Mouse (Mus musculus): Measurements from ENCODE around the gene Galk1. TPM values are rescaled to one million over a fixed set of nuclear protein-coding genes. Genes with fewer than 3 reads are reported as not detected.

Galk1 gene
- polyA plus RNA-seq, 1 experiment from 2014 or later: 174 TPM

DNA sequence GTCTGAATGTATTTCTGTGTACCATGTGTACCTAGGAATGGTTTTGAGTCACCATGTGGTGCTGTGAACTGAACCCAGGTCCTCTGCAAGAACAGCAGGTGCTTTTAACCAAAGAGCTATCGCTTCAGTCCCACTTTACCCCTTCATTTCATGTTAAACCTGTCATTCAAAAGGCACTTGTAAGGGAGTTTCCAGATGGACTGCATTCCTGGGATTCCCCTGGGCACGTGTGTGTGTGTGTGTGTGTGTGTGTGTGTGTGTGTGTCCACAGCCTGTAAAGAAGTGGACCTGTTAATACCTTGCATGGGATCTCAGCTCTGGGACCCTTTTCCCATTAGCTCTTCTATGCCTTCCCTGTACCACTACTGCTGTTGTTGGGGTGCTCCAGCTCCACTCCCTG, 37.1 kb upstream of the Galk1 start:
- no peak overlapping the region for H3K27ac ChIP-seq
- ATAC-seq (ENCODE audit: insufficient number of reproducible peaks, low FRiP score, low TSS enrichment, low read depth): no peak
- WGBS: 71% methylated on average over 2 of the region's 2 CpGs

GRCm38 (mm10) chr11:116045173-116045572, 32.7 kb upstream of the Galk1 start:
- peaks cover 76% of the 10 kb centered on the region for H3K36me3 ChIP-seq
- H3K9me3 ChIP-seq: no peaks in the 10 kb centered on the region
- no peaks in the 10 kb centered on the region for H3K4me1 ChIP-seq
- 95% methylated on average over 6 of the region's 6 CpGs for WGBS
- no peak overlapping the region for H3K27ac ChIP-seq
- H3K4me2 ChIP-seq: no peak overlapping the region
- no peak for ATAC-seq (ENCODE audit: insufficient number of reproducible peaks, low FRiP score, low TSS enrichment, low read depth)
- no peak overlapping the region for H3K4me3 ChIP-seq
- H3K27me3 ChIP-seq: no peaks in the 10 kb centered on the region
- H3K9ac ChIP-seq: no peak overlapping the region

More for the DNA sequence above, 37.1 kb upstream of the Galk1 start:
- peaks cover 92% of the 10 kb centered on the region for H3K36me3 ChIP-seq
- no peaks in the 10 kb centered on the region for H3K4me1 ChIP-seq
- no peaks in the 10 kb centered on the region for H3K9me3 ChIP-seq
- H3K4me3 ChIP-seq: no peak overlapping the region
- no peaks in the 10 kb centered on the region for H3K27me3 ChIP-seq
- H3K4me2 ChIP-seq: no peak overlapping the region
- H3K9ac ChIP-seq: no peak overlapping the region

GRCm38 (mm10) chr11:116043286-116043685, 30.8 kb upstream of the Galk1 start:
- Histone ChIP-seq H3K4me3 (no peak overlapping the region), H3K9ac (no peak overlapping the region), H3K4me1 (no peaks in the 10 kb centered on the region), H3K4me2 (no peak overlapping the region), H3K9me3 (no peaks in the 10 kb centered on the region), H3K27me3 (no peaks in the 10 kb centered on the region), H3K36me3 (peaks cover 69% of the 10 kb centered on the region), H3K27ac (no peak overlapping the region)
- 97% methylated on average over 1 of the region's 1 CpGs for WGBS
- no peak for ATAC-seq (ENCODE audit: insufficient number of reproducible peaks, low FRiP score, low TSS enrichment, low read depth)

- ATAC-seq (ENCODE audit: insufficient number of reproducible peaks, low FRiP score, low TSS enrichment, low read depth): no peak
Measured at GRCm38 (mm10) chr11:116042372-116043138, 30.0 kb upstream of the Galk1 start.

GRCm38 (mm10) chr11:116041833-116042232, 29.3 kb upstream of the Galk1 start:
- H3K4me1 ChIP-seq: no peaks in the 10 kb centered on the region
- WGBS: 98% methylated on average over 2 of the region's 2 CpGs
- H3K9me3 ChIP-seq: no peaks in the 10 kb centered on the region
- ATAC-seq (ENCODE audit: insufficient number of reproducible peaks, low FRiP score, low TSS enrichment, low read depth): no peak
- H3K4me3 ChIP-seq: no peak overlapping the region
- H3K4me2 ChIP-seq: no peak overlapping the region
- H3K27me3 ChIP-seq: no peaks in the 10 kb centered on the region
- H3K27ac ChIP-seq: no peak overlapping the region
- H3K9ac ChIP-seq: no peak overlapping the region
- peaks cover 61% of the 10 kb centered on the region for H3K36me3 ChIP-seq

More at GRCm38 (mm10) chr11:116042372-116043138, 30.0 kb upstream of the Galk1 start:
- H3K9me3 ChIP-seq: no peaks in the 10 kb centered on the region
- no peaks in the 10 kb centered on the region for H3K4me1 ChIP-seq
- H3K27ac ChIP-seq: no peak overlapping the region
- WGBS: 62% methylated on average over 5 of the region's 5 CpGs
- no peak overlapping the region for H3K4me2 ChIP-seq
- H3K9ac ChIP-seq: no peak overlapping the region
- no peaks in the 10 kb centered on the region for H3K27me3 ChIP-seq
- peaks cover 66% of the 10 kb centered on the region for H3K36me3 ChIP-seq
- H3K4me3 ChIP-seq: no peak overlapping the region

- no peak for ATAC-seq (ENCODE audit: insufficient number of reproducible peaks, low FRiP score, low TSS enrichment, low read depth)
- no peak overlapping the region for H3K4me3 ChIP-seq
- H3K4me1 ChIP-seq: no peaks in the 10 kb centered on the region
- WGBS: 78% methylated on average over 6 of the region's 6 CpGs
- H3K4me2 ChIP-seq: no peak overlapping the region
- H3K27ac ChIP-seq: no peak overlapping the region
- no peaks in the 10 kb centered on the region for H3K9me3 ChIP-seq
- H3K27me3 ChIP-seq: no peaks in the 10 kb centered on the region
- H3K36me3 ChIP-seq: peaks cover 59% of the 10 kb centered on the region
- no peak overlapping the region for H3K9ac ChIP-seq
Measured at GRCm38 (mm10) chr11:116040593-116040992, 28.1 kb upstream of the Galk1 start.

- 92% methylated on average over 9 of the region's 9 CpGs for WGBS
- no peak overlapping the region for H3K9ac ChIP-seq
- H3K27ac ChIP-seq: no peak overlapping the region
- no peak overlapping the region for H3K4me3 ChIP-seq
- no peak for ATAC-seq (ENCODE audit: insufficient number of reproducible peaks, low FRiP score, low TSS enrichment, low read depth)
- H3K9me3 ChIP-seq: no peaks in the 10 kb centered on the region
- peaks cover under 1% of the 10 kb centered on the region; the same call in 1 of the 2 replicates for H3K4me1 ChIP-seq
- H3K27me3 ChIP-seq: no peaks in the 10 kb centered on the region
- H3K4me2 ChIP-seq: no peak overlapping the region
- peaks cover 45% of the 10 kb centered on the region for H3K36me3 ChIP-seq
Measured at GRCm38 (mm10) chr11:116037826-116038225, 25.3 kb upstream of the Galk1 start.

DNA sequence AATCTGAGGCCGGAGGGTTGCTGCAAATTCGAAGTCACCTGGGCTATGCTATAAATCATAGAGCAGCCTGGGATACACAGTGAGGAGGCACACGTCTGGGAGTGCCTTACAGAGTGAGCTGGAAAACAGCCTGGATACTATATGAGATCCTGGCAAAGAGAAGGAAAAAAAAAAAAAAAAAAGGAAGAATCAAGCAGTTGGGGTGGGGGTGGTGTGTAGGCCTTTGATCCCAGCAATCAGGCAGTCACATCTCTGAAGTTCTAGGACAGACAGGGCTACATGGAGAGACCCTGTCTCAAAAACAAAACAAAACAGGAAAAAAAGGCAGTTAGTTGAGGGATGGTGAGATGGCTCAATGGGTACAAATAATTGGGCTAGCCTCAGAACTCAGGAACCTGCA, 24.2 kb upstream of the Galk1 start:
- ATAC-seq (ENCODE audit: insufficient number of reproducible peaks, low FRiP score, low TSS enrichment, low read depth): no peak
- Histone ChIP-seq H3K9me3 (no peaks in the 10 kb centered on the region), H3K27me3 (no peaks in the 10 kb centered on the region), H3K4me1 (peaks cover 8% of the 10 kb centered on the region), H3K4me2 (no peak overlapping the region), H3K4me3 (no peak overlapping the region), H3K27ac (no peak overlapping the region), H3K36me3 (peaks cover 36% of the 10 kb centered on the region), H3K9ac (no peak overlapping the region)
- 72% methylated on average over 3 of the region's 3 CpGs for WGBS

- H3K36me3 ChIP-seq: peaks cover 22% of the 10 kb centered on the region
- 92% methylated on average over 6 of the region's 6 CpGs for WGBS
- H3K4me2 ChIP-seq: no peak overlapping the region
- no peak overlapping the region for H3K4me3 ChIP-seq
- no peak overlapping the region for H3K9ac ChIP-seq
- no peaks in the 10 kb centered on the region for H3K9me3 ChIP-seq
- no peaks in the 10 kb centered on the region for H3K27me3 ChIP-seq
- H3K4me1 ChIP-seq: peaks cover 17% of the 10 kb centered on the region
- no peak for ATAC-seq (ENCODE audit: insufficient number of reproducible peaks, low FRiP score, low TSS enrichment, low read depth)
- H3K27ac ChIP-seq: no peak overlapping the region; the same call in 1 of the 2 replicates
Measured at GRCm38 (mm10) chr11:116034584-116034983, 22.1 kb upstream of the Galk1 start.

DNA sequence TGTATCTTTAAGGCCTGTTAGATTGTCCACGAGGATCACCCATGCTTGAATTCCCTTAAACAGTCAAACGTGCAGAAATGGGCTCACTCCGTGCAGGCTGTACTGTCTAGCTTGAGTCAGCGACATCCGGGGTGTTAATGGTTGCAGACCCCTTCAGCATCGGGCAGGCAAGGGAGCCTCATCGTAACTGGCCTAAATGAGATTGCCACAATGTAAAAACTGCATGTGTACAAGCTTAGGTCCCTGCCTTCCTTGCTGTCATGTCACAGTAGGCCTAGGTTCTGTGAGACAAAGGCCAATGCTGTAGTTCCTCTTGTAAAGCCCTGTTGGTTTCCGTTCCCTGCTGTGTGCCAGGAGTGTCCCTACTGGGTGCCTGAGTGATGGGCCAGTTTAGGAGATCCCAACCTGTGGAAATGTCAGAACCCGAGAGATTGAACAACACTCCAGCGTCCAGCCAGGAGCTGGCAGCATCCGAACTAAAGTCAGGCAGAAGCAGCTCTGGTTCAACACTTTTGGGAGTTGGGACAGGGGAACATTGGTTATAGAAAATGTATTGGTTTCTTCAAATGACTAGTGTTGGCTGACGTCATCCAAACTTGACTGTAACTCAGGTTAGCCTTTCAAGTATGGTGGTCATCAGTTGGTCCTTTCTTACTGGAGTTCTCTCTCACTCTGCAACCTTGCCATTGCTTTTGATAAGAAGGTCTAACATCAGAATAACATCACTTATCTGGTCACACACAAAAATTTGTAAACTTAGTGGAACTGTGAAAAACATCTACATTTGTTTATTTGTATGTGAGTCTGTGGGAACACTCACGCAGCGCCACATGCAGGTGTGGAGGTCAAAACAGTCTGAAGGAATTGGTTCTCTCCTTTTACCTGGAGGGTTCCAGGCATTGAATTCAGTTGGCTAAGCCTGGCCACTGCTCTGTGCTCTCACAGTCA, 18.7 kb upstream of the Galk1 start:
- Histone ChIP-seq H3K36me3 (peaks cover 3% of the 10 kb centered on the region; the same call in 1 of the 2 replicates), H3K4me3 (peak overlapping the region; percentile 80), H3K27me3 (no peaks in the 10 kb centered on the region), H3K9ac (peak overlapping the region; percentile 89), H3K4me1 (peaks cover 19% of the 10 kb centered on the region), H3K4me2 (peak overlapping the region; percentile 79), H3K27ac (peak overlapping the region; percentile 100), H3K9me3 (no peaks in the 10 kb centered on the region)
- WGBS: 25% methylated on average over 14 of the region's 14 CpGs
- no peak for ATAC-seq (ENCODE audit: insufficient number of reproducible peaks, low FRiP score, low TSS enrichment, low read depth)

- Histone ChIP-seq H3K9ac (peak within 1 kb of the TSS; percentile 89), H3K4me1 (peaks cover 19% of the 10 kb centered on the region), H3K27me3 (no peaks in the 10 kb centered on the region), H3K4me2 (peak within 1 kb of the TSS; percentile 79), H3K36me3 (peaks cover 3% of the 10 kb centered on the region; the same call in 1 of the 2 replicates), H3K27ac (peak within 1 kb of the TSS; percentile 100), H3K4me3 (peak within 1 kb of the TSS; percentile 80), H3K9me3 (no peaks in the 10 kb centered on the region)
- peak; percentile 96 for ATAC-seq (ENCODE audit: insufficient number of reproducible peaks, low FRiP score, low TSS enrichment, low read depth)
- 0% methylated on average over 63 of the region's 67 CpGs for WGBS
Measured at GRCm38 (mm10) chr11:116030088-116030897, 17.8 kb upstream of the Galk1 start, which contains the start of gene Unk. TSS of gene Unk (plus strand) at chr11:116030322.
